Mouse (Mus musculus) liver, embryonic 14.5 days (tissue): ENCODE results near the gene Adgrb3. TPM values are rescaled to one million over a fixed set of nuclear protein-coding genes. Genes with fewer than 3 reads are reported as not detected.
"Not testable (repeated sequence)": the region's sequence is repeated elsewhere in the genome, so short reads cannot be mapped to it uniquely, and the experiment has no call there.

Source experiments
- ATAC-seq: fragments of 200-750 bp; cut with Nextera tagmentation; 2 replicates; pipeline ENCODE4 v1.8.0; 2017; ENCODE audit warnings: moderate number of reproducible peaks, mild to moderate bottlenecking, moderate library complexity; ENCODE audit not compliant: insufficient read depth
- DNase-seq, 3 experiments: peaks; one replicate each; pipeline ENCODE4 v3.0.0-alpha.2; 2012 to 2013; ENCODE audit warnings: low read depth in 3 of 3, low spot score in 3 of 3
- H3K27ac ChIP-seq: fragments of 300-500 bp; sonication (generic); 2 replicates; pipeline ENCODE4 v1.5.1; 2014; ENCODE audit warnings: moderate library complexity, mild to moderate bottlenecking, control low read depth, inconsistent platforms
- H3K27me3 ChIP-seq: fragments of 300-500 bp; sonication (generic); 2 replicates; pipeline ENCODE4 v1.6.1; 2014; ENCODE audit warnings: mild to moderate bottlenecking, low read length, moderate library complexity; ENCODE audit not compliant: control insufficient read depth, insufficient read depth
- H3K36me3 ChIP-seq: fragments of 300-500 bp; sonication (generic); replicated peaks from 2 replicates; pipeline ENCODE4 v1.6.1; 2014; ENCODE audit warnings: low read depth; ENCODE audit not compliant: control insufficient read depth, insufficient read depth
- H3K4me1 ChIP-seq, 2 experiments: fragments of 200-500 bp in 1 of 2; fragments of 300-500 bp in 1 of 2; sonication (generic) in 1 of 2; replicated peaks; 2 replicates each; pipeline ENCODE4 v1.6.1; 2012 to 2014; ENCODE audit warnings: antibody characterized with exemption in 1 of 2, inconsistent platforms in 1 of 2, low read length in 1 of 2; ENCODE audit not compliant: control insufficient read depth in 2 of 2, insufficient read depth in 2 of 2
- H3K4me2 ChIP-seq: fragments of 300-500 bp; sonication (generic); 2 replicates; pipeline ENCODE4 v1.6.1; 2014; ENCODE audit warnings: low read depth, mild to moderate bottlenecking, control low read depth, moderate library complexity
- H3K4me3 ChIP-seq, 2 experiments: fragments of 200-500 bp in 1 of 2; fragments of 300-500 bp in 1 of 2; sonication (generic) in 1 of 2; 2 replicates each; pipeline ENCODE4 v1.5.1; 2012 to 2014; ENCODE audit warnings: low read depth in 2 of 2, low read length in 2 of 2, mild to moderate bottlenecking in 2 of 2, control low read depth in 1 of 2, inconsistent platforms in 1 of 2, moderate library complexity in 1 of 2; ENCODE audit not compliant: insufficient read depth in 1 of 2
- H3K9ac ChIP-seq: fragments of 300-500 bp; sonication (generic); replicated peaks from 2 replicates; pipeline ENCODE4 v1.6.1; 2014; ENCODE audit warnings: mild to moderate bottlenecking, control low read depth, moderate library complexity
- H3K9me3 ChIP-seq: fragments of 300-500 bp; sonication (generic); 2 replicates; pipeline ENCODE4 v1.6.1; 2016; ENCODE audit warnings: low read length, mixed read lengths; ENCODE audit not compliant: control insufficient read depth
- CTCF ChIP-seq: IDR thresholded peaks from 2 replicates; pipeline ENCODE4 v1.5.1; 2016; ENCODE audit warnings: antibody characterized with exemption, low read depth, control low read depth
- EP300 ChIP-seq: IDR thresholded peaks from 2 replicates; pipeline ENCODE4 v1.6.1; 2016; ENCODE audit warnings: antibody characterized with exemption, low read depth
- WGBS: fragments of 180-500 bp; shearing (Covaris S2); extraction: QIAGEN DNeasy Blood & Tissue Kit; methylation state at CpG from one replicate; pipeline ENCODE4 v1.1.7; 2014; ENCODE audit not compliant: insufficient replicate concordance; 5-methylcytosine and 5-hydroxymethylcytosine counted together
- polyA plus RNA-seq, 2 experiments: library from polyadenylated mRNA; depleted of rRNA in 1 of 2; stranded (reverse) in 1 of 2; unstranded in 1 of 2; fragments of >200 nt; fragmentation: Nextera tagmentation in 1 of 2; extraction: Ambion mirVana in 1 of 2; gene quantifications; 2 replicates each; pipeline versions ENCODE4 v1.2.1 to v1.2.3; 2012 to 2014

The Adgrb3 gene
- polyA plus RNA-seq, 2 experiments = 0.02 to 0.03 TPM

DNA sequence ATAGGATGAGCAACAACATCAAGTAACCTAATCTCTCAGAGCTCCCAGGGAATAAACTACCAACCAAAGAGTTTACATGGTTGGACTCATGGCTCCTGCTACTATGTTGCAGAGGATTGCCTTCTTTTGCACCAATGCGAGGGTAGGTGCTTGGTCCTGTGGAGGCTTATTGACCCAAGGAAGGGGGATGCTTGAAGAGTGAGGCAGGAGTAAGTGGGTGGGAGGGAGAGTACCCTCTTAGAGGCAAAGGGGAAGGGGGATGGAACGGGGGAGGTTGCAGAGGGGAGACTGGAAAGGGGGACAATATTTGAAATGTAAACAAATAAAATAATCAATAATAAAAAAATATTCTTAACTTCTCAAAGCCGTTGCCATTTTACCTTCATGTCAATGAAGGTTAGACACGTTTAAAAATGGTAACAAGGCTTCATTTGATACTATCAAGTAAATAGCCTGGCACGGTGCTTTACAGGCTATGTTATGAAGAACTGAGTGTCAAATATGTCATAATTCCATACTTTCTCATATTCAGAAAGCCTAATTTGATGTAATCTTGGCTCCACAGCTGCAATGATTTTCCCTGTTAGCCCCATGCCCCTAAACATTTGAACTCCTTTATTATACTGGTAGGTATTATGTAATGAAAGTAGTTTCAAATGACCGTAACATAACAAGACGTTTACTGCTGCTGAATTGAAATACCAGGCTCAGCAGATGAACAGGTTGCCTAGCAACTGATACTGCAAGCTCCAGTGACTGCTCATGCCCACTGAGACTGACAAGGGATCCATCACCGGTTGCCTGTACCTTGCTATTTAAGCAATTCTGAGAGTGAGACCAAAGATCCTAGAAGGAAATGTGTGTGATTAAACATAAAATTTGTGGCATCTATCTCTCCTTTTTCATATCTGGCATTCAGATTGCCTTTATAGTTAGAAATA, 796.1 kb downstream of the Adgrb3 start:
- Histone ChIP-seq H3K9me3 (no peaks in the 10 kb centered on the region), H3K4me3 (no peak overlapping the region), H3K4me2 (no peak overlapping the region), H3K27me3 (no peaks in the 10 kb centered on the region), H3K27ac (no peak overlapping the region), H3K9ac (no peak overlapping the region), H3K4me1 (no peaks in the 10 kb centered on the region), H3K36me3 (no peaks in the 10 kb centered on the region)
- ATAC-seq (no peak), DNase-seq (no peak)
- TF ChIP-seq EP300 = no peak
- TF ChIP-seq CTCF = no peak
- WGBS = 50% methylated on average over 8 of the region's 8 CpGs

DNA sequence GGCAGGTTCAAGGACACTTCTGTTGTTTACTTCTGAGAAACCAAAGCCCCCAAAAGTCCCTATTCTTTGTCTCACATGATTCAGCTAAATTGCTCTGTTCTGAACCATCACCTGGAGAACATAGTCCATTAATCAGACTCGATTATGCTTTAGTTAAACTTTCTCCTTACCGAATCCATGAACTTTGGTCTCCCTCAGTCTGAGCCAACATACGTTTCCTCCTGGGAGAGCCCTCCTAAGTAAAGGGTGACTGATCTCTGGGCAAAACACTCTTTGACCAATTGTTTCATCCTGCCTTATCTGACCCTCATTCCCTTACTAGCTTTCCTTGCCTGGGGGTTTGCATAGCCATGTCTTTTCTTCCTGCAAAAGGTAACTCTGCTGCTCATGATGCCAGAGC, 806.4 kb downstream of the Adgrb3 start:
- ATAC-seq (no peak), DNase-seq (no peak)
- Histone ChIP-seq H3K36me3 (no peaks in the 10 kb centered on the region), H3K4me3 (no peak overlapping the region), H3K4me2 (no peak overlapping the region), H3K27me3 (no peaks in the 10 kb centered on the region), H3K9me3 (no peaks in the 10 kb centered on the region; the same call in 1 of the 2 replicates), H3K27ac (no peak overlapping the region), H3K4me1 (no peaks in the 10 kb centered on the region), H3K9ac (no peak overlapping the region)
- no peak for TF ChIP-seq EP300
- TF ChIP-seq CTCF = no peak
- 55% methylated on average over 3 of the region's 3 CpGs for WGBS

DNA sequence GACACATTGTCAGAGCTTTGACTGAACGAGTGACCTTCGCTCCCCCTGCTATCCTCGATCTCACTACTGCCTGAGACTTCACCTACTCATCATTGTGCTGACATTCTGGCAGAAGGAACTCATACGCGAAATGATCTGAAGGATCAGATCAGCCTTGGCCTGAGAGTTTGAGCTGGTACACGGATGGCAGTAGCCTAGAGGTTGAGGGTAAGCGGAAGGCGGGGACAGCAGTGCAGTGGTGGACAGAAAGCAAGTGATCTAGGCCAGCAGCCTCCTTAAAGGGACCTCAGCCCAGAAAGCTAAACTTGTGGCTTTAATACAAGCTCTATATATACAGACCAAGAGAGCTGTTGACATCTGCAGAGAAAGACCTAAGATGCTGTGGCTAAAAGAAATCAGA, 811.7 kb downstream of the Adgrb3 start:
- not testable (repeated sequence) for H3K4me2 ChIP-seq, H3K9me3 ChIP-seq, DNase-seq, H3K36me3 ChIP-seq, H3K4me3 ChIP-seq, H3K27ac ChIP-seq, H3K9ac ChIP-seq, H3K27me3 ChIP-seq, ATAC-seq, H3K4me1 ChIP-seq
- WGBS = 64% methylated on average over 5 of the region's 8 CpGs
